Mouse (Mus musculus): ENCODE data around the gene Arhgef2.

DNA sequence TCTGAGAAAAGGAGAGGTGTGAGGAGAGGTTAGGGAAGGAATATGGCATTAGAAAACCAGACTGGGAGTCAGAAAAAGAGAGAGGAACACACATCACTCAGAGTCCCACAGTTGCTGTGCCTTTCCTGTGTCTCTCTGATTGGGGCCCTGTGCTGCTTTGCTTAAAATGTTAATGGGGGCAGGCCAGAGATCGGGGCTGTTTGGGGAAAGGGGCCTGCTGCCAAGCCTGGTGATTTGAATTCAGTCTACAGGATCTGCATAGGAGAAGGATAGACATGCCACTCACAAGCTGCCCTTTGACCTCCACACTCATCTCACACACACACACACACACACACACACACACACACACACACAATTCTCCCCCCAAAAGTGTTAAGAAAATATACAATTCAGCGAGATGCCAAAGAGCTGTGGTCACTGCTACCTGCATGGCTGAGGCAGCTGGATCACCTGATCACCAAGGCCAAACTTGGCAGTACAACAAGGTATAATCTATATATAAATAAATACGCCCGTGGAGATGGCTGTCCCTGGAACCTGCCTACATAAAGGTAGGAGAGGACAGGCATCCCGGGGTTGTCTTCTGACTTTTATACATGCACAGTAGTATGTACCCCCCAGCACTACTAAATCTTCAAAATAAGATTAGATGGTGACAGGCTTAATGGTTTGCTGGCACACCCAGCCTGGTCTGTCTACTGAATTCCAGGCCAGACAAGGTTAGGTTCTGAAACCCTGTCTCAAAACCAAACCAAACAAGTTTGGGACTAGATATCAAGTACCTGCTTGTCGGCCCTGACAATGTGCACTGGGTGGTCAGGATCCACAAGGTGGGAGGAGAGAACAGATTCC, 48.0 kb downstream of the Arhgef2 start:
- TF ChIP-seq CTCF (IDR thresholded peaks at IDR 0.05; ENCODE audit: control insufficient read depth, insufficient read depth, low read length) (no peak), POLR2A (IDR thresholded peaks at IDR 0.05; ENCODE audit: borderline replicate concordance, control insufficient read depth, low read depth, low read length) (no peak)

Data from bone marrow, adult 2 months (tissue).